Mouse (Mus musculus): ENCODE results near the gene Cog1.

The Cog1 gene

DNA sequence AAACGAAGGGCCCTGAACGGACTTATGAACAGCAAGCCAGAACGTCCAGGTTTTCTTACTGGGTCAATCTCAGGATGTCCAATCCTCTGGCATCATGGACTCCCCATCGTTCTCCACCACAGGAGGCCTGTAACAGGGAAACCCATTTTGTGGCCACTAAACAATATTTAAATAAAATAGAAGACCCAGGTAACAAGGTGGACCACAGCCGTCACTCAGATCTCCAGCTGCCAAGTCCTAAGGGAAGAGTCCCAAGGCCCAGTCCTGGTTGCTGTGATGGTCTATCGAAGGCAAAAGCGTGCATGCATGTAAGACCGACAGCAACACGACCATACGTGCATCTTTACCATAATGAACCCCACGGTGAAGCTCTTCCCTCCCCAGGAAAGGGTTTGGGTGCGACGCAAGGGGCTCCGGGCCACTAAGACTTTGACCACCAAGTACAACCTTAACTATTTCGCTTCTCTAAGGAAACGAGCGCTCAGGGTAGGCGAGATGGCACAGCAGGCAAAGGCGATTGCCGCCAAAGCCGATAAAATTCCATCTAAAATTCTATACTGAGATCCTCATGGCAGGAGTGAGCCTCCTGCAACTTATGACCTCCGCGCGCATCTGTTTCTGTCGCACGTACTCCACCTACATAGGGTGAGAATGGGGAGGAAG is at the start of gene Cog1:
Gene Cog1, plus strand, starts transcription at position 480 of the 663 bp plus-strand sequence.
- peak in 1 of 2 experiments; percentile 23 for DNase-seq (ENCODE audit: low spot score in 2 of 2)

DNA sequence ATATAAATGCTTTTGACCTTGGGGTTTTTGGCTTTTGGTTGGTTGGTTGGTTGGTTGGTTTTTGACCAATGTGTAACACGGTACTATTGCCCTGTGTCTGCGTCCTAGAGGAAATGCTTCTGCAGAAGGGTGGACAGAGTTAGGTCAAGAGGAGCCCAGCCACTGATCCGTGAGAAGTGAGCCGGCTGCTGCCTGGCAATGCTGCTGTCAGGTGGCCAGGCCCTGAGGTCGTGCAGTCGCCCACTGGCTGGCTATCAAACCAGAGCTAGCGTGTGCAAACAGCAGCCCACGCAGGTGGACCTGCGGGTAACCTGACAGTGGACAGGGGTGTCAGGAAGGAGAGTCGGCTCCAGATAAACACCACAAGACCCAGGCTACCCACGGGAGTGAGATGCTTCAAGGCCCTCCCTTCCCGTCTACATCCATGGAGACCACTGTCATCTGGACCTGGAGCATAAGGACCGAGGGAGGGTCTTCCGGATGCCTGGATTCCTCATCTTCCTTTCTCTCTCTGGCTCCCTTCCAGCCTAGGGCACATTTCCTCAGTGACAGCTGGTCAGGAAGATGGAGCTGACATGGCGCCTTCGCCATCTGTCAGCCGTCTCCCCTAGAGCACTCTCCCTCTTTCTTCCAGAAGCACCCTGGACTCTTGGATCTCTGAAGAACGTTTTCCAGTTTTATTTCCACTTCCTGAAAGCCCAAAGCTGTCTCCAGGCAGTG is 48.3 kb upstream of the Cog1 start:
- DNase-seq (ENCODE audit: low spot score in 2 of 2), result no peak

DNA sequence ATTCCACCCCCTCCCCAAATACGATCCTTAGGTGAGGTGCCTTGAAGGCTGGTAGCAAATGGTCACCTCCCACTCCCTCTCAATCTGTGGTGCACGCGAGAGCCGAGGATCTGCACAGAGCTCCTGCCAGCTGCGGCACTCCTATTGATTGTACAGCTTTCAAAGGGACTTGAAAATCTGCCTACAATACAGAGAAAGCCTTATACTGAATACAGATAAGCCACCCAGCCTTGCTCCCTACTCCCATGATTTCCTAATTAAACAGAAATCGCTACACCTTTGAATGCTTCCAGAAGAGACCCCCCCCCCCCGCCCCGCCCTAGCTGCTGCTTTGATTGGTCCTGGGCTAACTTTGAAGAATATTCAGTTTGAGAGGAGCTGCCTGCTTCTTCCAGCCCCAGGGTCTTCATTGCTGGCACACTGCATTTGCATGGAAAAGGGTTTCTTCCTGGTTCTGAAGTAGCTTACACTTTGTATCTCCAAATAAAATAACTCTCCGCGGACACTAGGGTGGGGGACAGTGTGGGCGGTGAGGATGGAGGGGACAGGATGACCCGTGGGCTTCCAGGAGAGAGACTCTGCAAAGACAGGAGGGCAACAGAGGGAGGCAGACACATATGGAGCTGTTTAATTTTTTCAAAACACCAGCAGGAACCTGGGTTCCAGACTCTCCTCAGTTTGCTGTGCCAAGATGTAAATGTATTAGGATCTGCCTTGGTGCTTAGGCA is 47.2 kb upstream of the Cog1 start:
- DNase-seq (ENCODE audit: low spot score in 2 of 2), result no peak

DNA sequence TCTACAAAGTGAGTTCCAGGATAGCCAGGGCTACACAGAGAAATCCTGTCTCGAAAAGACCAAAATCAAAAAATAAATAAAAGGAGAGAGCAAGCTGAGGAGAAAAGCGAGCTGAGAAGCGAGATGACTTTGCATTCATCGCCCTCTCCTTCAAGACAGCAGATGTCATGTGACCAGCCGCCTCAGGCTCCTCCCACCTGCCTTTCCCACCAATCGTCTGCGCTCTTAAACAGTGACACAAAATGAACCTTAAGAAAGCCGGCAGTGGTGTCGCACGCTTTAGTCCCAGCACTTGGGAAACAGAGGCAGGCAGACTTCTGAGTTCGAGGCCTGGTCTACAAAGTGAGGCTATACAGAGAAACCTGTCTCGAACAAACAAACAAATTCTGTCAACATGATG is 41.4 kb upstream of the Cog1 start:
- no peak for DNase-seq (ENCODE audit: low spot score in 2 of 2)

DNA sequence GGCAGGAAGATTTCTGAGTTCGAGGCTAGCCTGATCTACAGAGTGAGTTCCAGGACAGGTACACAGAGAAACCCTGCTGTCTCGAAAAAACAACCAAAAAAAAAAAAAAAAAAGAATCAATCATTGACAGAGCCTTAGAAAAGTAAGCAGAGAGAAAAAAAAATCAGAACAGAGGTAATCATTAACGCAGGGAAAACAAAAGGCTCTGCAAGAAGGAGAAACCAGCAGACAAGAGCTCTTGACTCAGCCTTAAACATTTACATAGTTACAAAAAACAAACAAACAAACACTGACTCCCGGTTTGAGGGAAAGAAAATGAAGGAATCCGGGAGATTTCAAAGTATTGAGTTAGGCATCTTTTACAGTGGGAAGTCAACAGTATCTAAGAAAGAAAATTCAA is 39.4 kb upstream of the Cog1 start:
- no peak for DNase-seq (ENCODE audit: low spot score in 2 of 2)

DNA sequence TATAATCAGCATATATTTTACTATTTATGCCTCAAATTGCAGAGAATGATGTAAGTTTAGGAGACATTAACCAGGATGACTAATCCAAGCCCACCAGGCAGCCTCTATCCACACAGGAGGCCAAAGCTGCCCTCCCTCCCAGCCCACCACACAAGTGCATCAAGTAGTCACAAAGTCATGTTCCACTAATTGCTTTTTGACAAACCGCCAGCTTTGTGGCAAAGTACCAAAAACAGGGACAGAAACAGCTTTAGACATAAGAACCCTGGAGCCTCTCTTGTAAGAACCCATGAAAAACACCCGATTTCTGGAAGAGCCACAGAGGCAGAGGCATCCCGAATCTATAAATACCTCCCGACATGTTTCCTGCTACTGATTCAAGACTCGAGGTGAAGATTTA is 38.7 kb upstream of the Cog1 start:
- DNase-seq (ENCODE audit: low spot score in 2 of 2), result no peak

DNA sequence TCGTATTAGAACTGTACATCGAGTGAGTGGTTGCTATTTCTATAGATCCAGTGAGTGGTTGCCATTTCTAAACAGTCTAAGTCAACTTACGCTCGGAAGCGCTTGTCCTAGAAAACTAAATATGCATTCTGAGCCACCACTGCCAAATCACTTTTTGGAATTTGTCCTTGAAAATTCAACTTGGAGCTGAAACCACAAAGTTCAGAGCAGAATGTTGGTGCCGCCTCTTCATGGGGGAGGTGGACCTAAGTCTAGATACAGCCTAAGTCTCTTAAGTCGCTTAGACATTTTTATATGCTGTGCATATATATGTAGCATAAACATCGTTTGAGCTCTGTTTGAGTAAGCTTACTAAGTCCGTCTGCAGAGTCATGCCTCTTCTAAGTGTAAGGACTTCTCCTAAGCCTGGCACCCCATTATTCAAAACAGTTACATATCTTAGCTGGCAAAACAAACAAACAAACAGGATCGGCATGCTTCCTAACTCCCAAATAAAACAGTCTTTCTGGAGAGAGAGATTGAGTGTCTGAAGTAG is 37.8 kb upstream of the Cog1 start:
- no peak for DNase-seq (ENCODE audit: low spot score in 2 of 2)

DNA sequence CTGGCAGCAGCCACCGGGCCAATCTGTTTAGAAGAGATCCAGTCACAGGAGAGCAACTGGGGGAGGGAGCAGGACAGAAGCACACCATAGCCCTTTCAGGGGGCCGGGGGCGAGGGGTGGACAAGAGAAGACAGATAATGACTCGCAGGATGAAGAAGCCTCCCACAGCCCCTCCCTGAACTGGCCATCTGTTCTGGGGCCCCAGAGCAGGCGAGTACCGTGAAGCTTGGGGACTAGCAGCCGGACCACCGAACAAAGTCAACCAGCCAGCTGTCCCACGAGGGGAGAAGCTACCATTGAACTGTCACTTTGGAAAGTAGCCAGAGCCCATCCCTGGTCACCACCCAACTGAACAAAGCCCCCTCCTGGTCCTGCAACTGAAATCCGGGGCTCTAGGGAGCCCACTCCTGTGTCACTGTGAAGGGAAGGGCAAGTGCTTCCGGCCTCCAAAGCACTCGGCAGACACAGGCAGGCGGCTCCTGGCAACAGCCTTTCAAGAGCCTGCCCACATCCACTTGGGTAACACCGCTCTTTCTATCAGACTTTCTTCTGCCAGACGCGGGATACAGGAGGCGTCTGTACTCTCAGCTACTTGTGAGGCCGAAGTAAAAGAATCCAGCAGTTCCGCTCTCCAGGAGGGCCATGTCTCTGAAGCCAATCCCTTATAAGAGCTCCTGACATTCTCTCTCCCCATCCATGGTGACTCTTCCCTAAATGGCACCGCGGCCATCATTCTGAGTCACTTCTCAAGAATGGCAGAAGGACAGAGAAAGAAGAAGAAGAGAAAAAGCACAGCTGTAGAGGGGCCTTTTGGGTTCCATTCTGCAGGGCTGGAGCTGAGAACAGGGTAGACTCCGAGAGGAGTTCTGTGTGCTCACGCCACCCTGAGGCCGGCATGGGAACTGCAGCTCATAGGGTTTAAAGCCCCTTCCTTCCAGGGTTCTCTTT is 37.0 kb upstream of the Cog1 start:
- DNase-seq (ENCODE audit: low spot score in 2 of 2), result peak; percentile 15 to 71

DNA sequence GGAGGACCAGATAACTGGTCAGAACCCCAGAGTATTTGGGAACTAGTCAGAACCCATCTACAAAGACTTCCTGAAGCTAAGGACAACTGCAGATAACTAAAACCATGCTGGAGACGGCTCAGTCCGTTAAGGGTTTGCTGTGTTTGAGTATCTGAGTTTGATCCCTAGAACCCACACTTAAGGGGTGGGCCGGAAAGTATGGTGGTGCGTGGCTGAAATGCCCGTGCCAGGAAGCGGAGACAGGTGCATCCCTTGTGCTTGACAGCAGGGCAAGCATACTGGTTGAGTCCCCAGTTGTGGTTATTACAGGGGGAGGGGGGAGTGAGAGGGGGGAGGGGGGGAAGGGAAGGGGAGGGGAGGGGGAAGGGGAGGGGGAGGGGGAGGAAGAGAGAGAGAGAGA is 34.5 kb upstream of the Cog1 start:
- no peak for DNase-seq (ENCODE audit: low spot score in 2 of 2)

DNA sequence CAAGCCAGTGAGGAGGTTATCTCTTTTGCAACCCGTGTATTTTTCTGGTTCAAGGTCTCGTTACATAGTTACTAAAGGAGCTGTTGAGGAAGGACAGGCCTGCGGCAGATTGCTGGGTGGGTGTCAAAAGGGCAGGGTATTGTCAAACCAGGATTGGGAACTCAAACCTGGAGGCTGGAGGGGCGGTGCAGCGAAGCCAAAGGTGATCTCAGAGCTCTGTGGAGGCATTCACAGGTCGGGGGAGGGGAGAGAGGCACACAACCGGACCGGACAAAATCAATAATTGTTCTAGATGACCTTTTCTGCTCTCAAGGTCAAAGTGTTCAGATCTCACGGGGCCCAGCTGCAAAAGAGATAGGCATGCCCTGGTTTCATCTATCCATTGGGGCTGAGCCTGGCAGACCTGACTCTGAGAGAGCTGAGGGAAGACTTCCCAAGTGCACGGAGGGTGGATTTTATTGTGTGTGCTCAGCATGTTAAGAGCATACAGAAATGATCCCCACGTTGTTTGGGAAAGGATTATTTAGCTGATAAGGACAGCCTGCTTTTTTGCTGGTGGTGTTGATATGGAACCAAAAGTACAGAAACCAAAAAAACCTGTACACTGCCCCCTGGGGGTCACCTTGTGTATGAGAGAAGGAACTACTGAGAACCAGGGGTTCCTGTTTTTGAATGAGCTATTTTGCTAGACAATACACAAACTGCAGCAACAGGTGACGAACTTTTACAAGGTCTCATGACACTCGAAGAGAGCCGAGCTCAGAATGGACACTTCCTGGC is 31.6 kb upstream of the Cog1 start:
- peak; percentile 48 to 87 for DNase-seq (ENCODE audit: low spot score in 2 of 2)

DNA sequence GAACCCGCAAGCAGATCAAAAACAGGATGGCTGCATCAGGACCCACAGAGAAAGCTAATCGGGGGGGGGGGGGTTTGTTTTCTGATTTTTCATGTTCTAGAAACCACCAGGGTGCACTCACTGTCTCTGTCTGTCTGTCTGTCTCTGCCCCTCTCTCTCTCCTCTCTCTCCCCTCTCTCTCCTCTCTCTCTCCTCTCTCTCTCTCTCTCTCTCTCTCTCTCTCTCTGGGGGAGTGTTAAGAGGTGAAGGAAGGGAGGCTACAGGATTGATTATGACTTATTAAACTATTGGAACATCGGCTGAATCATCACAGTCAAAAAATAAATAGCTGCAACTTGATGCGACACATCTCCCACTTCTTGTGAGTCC is 30.7 kb upstream of the Cog1 start:
- no peak for DNase-seq (ENCODE audit: low spot score in 2 of 2)

DNA sequence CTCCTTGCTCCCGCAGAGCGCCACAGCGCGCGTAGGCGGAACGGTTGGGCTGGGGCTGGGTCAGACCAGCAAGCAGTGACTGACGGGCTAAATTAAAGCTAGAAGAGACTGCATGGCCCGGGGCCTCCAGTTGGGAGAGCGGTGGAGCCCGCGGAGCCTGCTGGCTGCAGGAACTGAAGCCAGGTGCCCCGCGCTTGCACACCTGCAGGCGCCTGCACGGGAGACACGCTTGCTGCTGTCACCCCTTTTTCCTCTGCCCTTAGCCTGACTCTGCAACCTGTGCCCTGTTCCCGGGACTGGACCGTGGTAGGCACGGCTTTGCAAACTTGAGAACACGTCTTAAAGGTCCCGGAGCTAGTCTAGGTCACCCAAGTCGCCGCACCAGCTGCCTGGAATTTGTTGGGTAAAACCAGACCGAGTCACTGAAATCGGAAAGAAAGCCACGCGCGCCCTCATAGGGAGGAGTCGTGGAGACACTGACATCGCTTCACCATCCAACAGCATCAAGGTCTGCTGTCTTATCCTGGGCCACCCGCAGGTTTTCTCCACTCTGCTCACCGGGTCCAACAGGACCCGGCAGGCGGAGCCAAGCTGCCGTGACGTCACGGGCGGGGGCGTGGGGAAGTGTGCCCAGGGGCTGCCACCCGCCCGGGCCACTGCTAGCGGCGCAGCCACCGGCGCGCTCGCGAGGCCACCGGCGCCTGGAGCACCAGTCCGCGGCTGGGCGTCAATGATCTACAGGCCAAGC is 30.1 kb upstream of the Cog1 start, which contains the start of gene Sstr2:
Gene Sstr2, plus strand, starts transcription at position 671 of the 748 bp plus-strand sequence.
- peak; percentile 57 to 83 for DNase-seq (ENCODE audit: low spot score in 2 of 2)

DNA sequence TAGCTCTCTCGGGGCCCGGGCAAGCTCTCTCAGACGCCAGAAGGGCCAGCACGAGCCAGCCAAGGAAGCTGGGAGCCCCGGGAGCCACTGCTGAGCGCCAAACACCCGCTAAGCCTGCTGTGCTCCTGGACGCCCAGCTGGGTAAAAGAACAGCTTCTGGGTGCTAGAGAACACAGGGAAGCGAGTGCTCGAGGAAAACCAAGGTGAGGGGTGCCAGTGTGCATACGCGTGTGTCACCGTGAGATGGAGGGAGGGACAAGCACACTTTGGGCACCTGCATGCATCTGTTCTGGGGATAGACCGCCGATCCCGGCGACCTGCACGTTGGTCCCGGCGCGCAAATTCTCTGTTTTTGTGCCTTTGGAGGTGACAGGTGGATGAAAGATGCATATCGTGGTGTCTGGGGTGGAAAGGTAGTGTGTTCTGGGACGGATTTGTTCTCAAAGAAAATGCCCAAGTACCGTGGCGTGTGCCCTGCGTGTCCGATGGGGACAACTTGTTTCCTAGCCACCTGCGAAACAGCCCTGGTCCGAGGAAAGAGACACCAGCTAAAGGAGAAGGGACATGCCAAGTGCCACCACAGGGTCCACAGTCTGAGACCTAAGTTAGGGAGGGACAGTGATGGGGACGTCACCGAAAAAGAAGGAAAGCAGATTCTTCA is 29.4 kb upstream of the Cog1 start:
- DNase-seq (ENCODE audit: low spot score in 2 of 2), result no peak

DNA sequence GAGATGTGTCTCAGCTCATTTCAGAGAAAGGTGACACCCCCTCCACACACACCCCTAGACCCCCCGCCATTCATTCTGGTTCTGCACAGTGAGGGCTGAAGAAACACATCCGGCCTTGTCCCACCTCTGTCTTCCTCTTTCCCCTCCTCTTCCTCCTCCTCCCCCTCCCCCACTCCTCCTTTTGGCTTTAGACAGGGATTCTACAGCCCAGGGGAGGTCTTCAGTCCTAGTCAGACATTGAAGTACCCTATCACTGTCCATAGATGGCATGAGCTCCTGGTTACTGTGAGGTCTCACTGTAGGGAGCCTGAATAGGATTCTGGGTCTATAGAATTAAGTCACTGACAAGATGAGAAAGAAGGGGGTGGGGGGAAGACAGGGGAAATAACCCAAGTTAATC is 28.0 kb upstream of the Cog1 start:
- DNase-seq (ENCODE audit: low spot score in 2 of 2), result no peak

DNA sequence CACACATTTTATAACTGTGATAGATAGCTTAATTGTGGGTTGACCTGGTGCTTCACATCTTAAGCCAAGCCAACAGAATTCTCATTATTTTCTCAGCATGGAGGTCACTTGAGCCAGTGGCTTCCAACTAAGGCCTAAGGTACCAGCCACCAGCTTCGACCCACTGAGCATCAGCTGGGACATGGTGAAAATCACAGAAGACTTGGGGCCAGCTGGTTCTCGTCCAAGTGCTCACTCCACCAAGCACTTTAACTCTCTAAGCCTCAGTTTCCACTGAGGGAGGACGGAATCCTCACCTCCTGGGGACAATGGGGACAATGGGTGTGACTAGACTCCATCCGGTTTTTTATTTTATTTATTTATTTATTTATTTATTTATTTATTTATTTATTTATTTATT is 26.9 kb upstream of the Cog1 start:
- no peak for DNase-seq (ENCODE audit: low spot score in 2 of 2)

DNA sequence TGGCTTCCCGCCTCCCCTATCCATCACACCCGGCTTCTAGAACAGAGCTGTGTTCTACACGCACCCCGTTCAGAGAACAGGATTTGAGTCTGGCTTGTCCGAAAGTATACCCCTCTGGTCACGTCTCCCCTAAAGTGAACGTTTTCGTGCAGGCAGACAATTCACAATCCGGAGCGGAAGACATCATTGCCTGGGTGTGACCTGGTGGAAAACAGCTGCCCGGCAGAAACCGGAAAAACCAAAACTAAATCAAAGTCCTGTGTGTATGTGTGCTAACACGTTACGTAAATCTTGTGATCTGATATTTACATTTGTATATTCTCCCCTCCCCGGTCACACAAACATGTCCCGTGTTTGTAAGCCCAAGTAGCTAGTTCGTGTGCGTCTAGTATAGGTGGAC is 23.5 kb upstream of the Cog1 start:
- no peak for DNase-seq (ENCODE audit: low spot score in 2 of 2)

DNA sequence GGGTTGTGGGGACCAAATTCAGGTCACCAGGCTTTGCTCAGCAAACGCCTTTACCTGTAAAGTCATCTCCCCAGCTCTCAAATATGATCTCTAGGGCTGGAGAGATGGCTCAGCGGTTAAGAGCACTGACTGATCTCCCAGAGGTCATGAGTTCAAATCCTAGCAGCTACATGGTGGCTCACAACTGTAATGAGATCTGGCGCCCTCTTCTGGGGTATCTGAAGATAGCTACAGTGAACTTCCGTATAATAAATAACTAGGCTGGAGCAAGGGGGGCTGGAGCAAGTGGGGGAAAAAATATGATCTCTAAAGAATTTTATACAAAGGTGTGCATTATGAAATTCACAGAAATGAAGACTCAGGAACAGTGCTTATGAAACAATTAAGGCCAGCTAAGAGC is 21.2 kb upstream of the Cog1 start:
- peak in 1 of 2 experiments; percentile 33 for DNase-seq (ENCODE audit: low spot score in 2 of 2)

DNA sequence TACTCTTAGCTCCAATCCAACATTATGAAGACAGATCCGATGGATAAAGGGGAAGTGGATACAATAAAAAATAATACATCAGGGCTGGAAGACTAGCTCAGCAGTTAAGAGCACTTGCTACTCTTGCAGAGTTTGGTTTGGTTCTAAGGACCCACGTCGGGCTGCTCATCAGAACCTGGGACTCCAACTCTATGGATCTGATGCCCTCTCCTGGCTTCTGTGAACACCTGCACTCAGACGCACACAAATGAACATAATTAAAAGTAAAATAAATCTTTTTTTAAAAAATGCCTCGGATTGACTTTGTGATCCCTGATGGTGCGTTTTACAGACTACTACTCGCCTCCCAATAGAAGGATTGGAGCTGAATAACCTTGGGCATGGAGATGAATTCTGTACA is 18.3 kb upstream of the Cog1 start:
- no peak for DNase-seq (ENCODE audit: low spot score in 2 of 2)

DNA sequence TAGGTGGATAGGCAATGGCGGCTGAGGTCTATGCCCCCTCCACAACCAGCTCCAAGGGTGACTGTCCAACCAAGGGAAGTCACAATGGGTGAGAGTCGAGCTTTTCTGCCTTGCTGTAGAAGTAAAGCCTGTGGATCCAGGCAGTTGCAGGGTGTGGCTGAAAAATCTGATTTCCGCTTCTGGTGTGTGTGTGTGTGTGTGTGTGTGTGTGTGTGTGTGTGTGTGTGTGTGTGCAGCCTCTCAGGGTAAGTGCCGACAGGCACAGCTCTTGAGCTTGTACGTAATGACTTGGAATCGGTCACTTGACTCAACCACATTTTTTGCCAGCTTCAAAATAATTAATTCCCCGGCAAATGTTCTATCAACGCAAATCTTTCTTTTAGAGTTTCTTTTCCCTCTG is 17.7 kb upstream of the Cog1 start:
- DNase-seq (ENCODE audit: low spot score in 2 of 2), result no peak
